In genomic region chr6:116278679-116279317, GRCm38 (mm10) we compare ENCODE assay signal across 20 mouse cellular contexts. TPM values are rescaled to one million over a fixed set of nuclear protein-coding genes. Genes with fewer than 3 reads are reported as not detected.
DNase-seq lines count a peak whose midpoint lies in the region; ATAC-seq and TF ChIP-seq lines count a peak whose summit lies in the region.
"Had no signal": no experiment of that assay in that cellular context is flagged by ENCODE, and none has a peak within 500 bp of the region (broad histone marks: within the 10 kb centered on the region; RNA-seq: fewer than 3 reads in every experiment).

No protein-coding gene starts in this region.

- TF ChIP-seq EP300 in stomach, postnatal 0 days (optimal IDR thresholded peaks at IDR 0.05) = no peak

- H3K9me3 ChIP-seq in megakaryocyte, embryonic 14.5 days = no peaks in the 10 kb centered on the region
- no peaks in the 10 kb centered on the region for H3K9me3 ChIP-seq in liver, embryonic 11.5 days (ENCODE audit: control insufficient read depth, low read length)
- no peaks in the 10 kb centered on the region for H3K9me3 ChIP-seq in liver, embryonic 15.5 days (replicated peaks)
- H3K9me3 ChIP-seq in stomach, postnatal 0 days (ENCODE audit: control insufficient read depth, low read length) = no peaks in the 10 kb centered on the region
- no peaks in the 10 kb centered on the region for H3K9me3 ChIP-seq in hindbrain, postnatal 0 days (ENCODE audit: low read length)
- H3K9me3 ChIP-seq: embryonic facial prominence, embryonic 15.5 days; forebrain, embryonic 15.5 days; heart, embryonic 10.5 days; hindbrain, embryonic 13.5 days had no signal

- H3K4me3 ChIP-seq in megakaryocyte, embryonic 14.5 days (replicated peaks) = peak overlapping the region; percentile 86
- H3K4me3 ChIP-seq in liver, embryonic 11.5 days (ENCODE audit: low read depth, low read length) = no peak overlapping the region
- H3K4me3 ChIP-seq in liver, embryonic 15.5 days (replicated peaks) = no peak overlapping the region
- H3K4me3 ChIP-seq in stomach, postnatal 0 days (ENCODE audit: low read depth, low read length) = no peak overlapping the region
- H3K4me3 ChIP-seq in hindbrain, postnatal 0 days (ENCODE audit: low read length) = no peak overlapping the region
- H3K4me3 ChIP-seq: embryonic facial prominence, embryonic 15.5 days; forebrain, embryonic 15.5 days; heart, embryonic 10.5 days; hindbrain, embryonic 13.5 days had no signal

- no peak overlapping the region for H3K27ac ChIP-seq in liver, embryonic 11.5 days (ENCODE audit: low read depth, low read length)
- peak overlapping the region; percentile 38; the same call in 1 of the 2 replicates for H3K27ac ChIP-seq in liver, embryonic 15.5 days (replicated peaks)
- no peak overlapping the region for H3K27ac ChIP-seq in stomach, postnatal 0 days (replicated peaks)
- no peak overlapping the region for H3K27ac ChIP-seq in hindbrain, postnatal 0 days
- H3K27ac ChIP-seq: embryonic facial prominence, embryonic 15.5 days; forebrain, embryonic 15.5 days; heart, embryonic 10.5 days; hindbrain, embryonic 13.5 days had no signal

- H3K4me1 ChIP-seq in megakaryocyte, embryonic 14.5 days = peaks cover 72% of the 10 kb centered on the region
- peaks cover 8% of the 10 kb centered on the region; the same call in 1 of the 2 replicates for H3K4me1 ChIP-seq in liver, embryonic 11.5 days (replicated peaks; ENCODE audit: control insufficient read depth, insufficient read depth, low read length)
- peaks cover 15% of the 10 kb centered on the region for H3K4me1 ChIP-seq in liver, embryonic 15.5 days (replicated peaks)
- H3K4me1 ChIP-seq in stomach, postnatal 0 days (replicated peaks; ENCODE audit: control insufficient read depth, insufficient read depth) = no peaks in the 10 kb centered on the region
- H3K4me1 ChIP-seq in hindbrain, postnatal 0 days (ENCODE audit: insufficient read depth, low read length) = no peaks in the 10 kb centered on the region
- H3K4me1 ChIP-seq: embryonic facial prominence, embryonic 15.5 days; forebrain, embryonic 15.5 days; heart, embryonic 10.5 days; hindbrain, embryonic 13.5 days had no signal

- no peak for DNase-seq in liver, embryonic 11.5 days (ENCODE audit: low spot score)
- no peak for DNase-seq in gastrocnemius, postnatal 14 days
- DNase-seq in stomach, postnatal 0 days (ENCODE audit: low spot score) = no peak
- DNase-seq in hindbrain, postnatal 0 days (ENCODE audit: low spot score) = no peak
- DNase-seq: adrenal gland, adult 8-10 months; adrenal gland, postnatal 36 days; cerebellum, adult 2 months; cerebellum, postnatal 10 days; embryo, embryonic 11 days; gastrocnemius, postnatal 25 days; heart, adult 18-20 months; heart, postnatal 10 days had no signal

- no peaks in the 10 kb centered on the region for H3K27me3 ChIP-seq in megakaryocyte, embryonic 14.5 days (replicated peaks)
- no peaks in the 10 kb centered on the region for H3K27me3 ChIP-seq in liver, embryonic 11.5 days (replicated peaks; ENCODE audit: control insufficient read depth, insufficient read depth, low read length)
- no peaks in the 10 kb centered on the region for H3K27me3 ChIP-seq in liver, embryonic 15.5 days
- no peaks in the 10 kb centered on the region for H3K27me3 ChIP-seq in stomach, postnatal 0 days (ENCODE audit: control insufficient read depth, insufficient read depth, low read length)
- H3K27me3 ChIP-seq in hindbrain, postnatal 0 days (ENCODE audit: insufficient read depth, low read length) = no peaks in the 10 kb centered on the region
- H3K27me3 ChIP-seq: CH12.LX; embryonic facial prominence, embryonic 15.5 days; forebrain, embryonic 15.5 days; hindbrain, embryonic 13.5 days had no signal

- WGBS in liver, embryonic 11.5 days = 62% methylated on average over 5 of the region's 5 CpGs
- WGBS in liver, embryonic 15.5 days (ENCODE audit: insufficient replicate concordance) = 54% methylated on average over 5 of the region's 5 CpGs
- 77% methylated on average over 5 of the region's 5 CpGs for WGBS in stomach, postnatal 0 days
- WGBS in hindbrain, postnatal 0 days = 77% methylated on average over 5 of the region's 5 CpGs

- ATAC-seq in megakaryocyte, adult 5-6 weeks (ENCODE audit: poor library complexity, severe bottlenecking) = no peak
- 0 out of 2 replicates have a peak, but pooled peaks have one; percentile 43 for ATAC-seq in liver, embryonic 11.5 days (replicated peaks; ENCODE audit: low FRiP score)
- ATAC-seq in liver, embryonic 15.5 days (ENCODE audit: insufficient read depth) = peak; percentile 65
- no peak for ATAC-seq in stomach, postnatal 0 days (ENCODE audit: low FRiP score, low TSS enrichment)
- ATAC-seq in hindbrain, postnatal 0 days = no peak
- ATAC-seq: forebrain, embryonic 15.5 days had no signal

- no peak overlapping the region for H3K9ac ChIP-seq in liver, embryonic 11.5 days (ENCODE audit: low read depth, low read length)
- no peak overlapping the region for H3K9ac ChIP-seq in liver, embryonic 15.5 days
- no peak overlapping the region for H3K9ac ChIP-seq in stomach, postnatal 0 days (ENCODE audit: low read length)
- H3K9ac ChIP-seq in hindbrain, postnatal 0 days (replicated peaks; ENCODE audit: low read length) = no peak overlapping the region
- H3K9ac ChIP-seq: embryonic facial prominence, embryonic 15.5 days; forebrain, embryonic 15.5 days; hindbrain, embryonic 13.5 days had no signal

- no peak overlapping the region for H3K4me2 ChIP-seq in liver, embryonic 11.5 days
- H3K4me2 ChIP-seq in liver, embryonic 15.5 days = no peak overlapping the region
- H3K4me2 ChIP-seq in stomach, postnatal 0 days (replicated peaks; ENCODE audit: low read depth) = no peak overlapping the region
- no peak overlapping the region for H3K4me2 ChIP-seq in hindbrain, postnatal 0 days (ENCODE audit: low read depth, low read length)
- H3K4me2 ChIP-seq: embryonic facial prominence, embryonic 15.5 days; forebrain, embryonic 15.5 days; hindbrain, embryonic 13.5 days had no signal

- intact Hi-C loops in gastrocnemius, postnatal 14 days (cut with DNase I; ENCODE audit: low total_unique reads) = no loop called here

- H3K36me3 ChIP-seq in megakaryocyte, embryonic 14.5 days (replicated peaks; ENCODE audit: low read length) = peaks cover 84% of the 10 kb centered on the region
- peaks cover 2% of the 10 kb centered on the region; the same call in 1 of the 2 replicates for H3K36me3 ChIP-seq in liver, embryonic 11.5 days (ENCODE audit: control insufficient read depth, insufficient read depth, low read length)
- peaks cover 16% of the 10 kb centered on the region for H3K36me3 ChIP-seq in liver, embryonic 15.5 days (replicated peaks)
- H3K36me3 ChIP-seq in stomach, postnatal 0 days (ENCODE audit: control insufficient read depth, insufficient read depth, low read length) = no peaks in the 10 kb centered on the region
- H3K36me3 ChIP-seq in hindbrain, postnatal 0 days (ENCODE audit: insufficient read depth, low read length) = no peaks in the 10 kb centered on the region
- H3K36me3 ChIP-seq: embryonic facial prominence, embryonic 15.5 days had no signal

- no peak for TF ChIP-seq CTCF in stomach, postnatal 0 days (IDR thresholded peaks at IDR 0.05; ENCODE audit: low read depth)
- TF ChIP-seq CTCF in hindbrain, postnatal 0 days (IDR thresholded peaks at IDR 0.05; ENCODE audit: low read depth) = no peak

RNA-seq across cellular contexts. Expression of gene Zfand4, which starts 14.8 kb away (rescaled TPM):
- polyA plus RNA-seq in megakaryocyte, embryonic 14.5 days (2012; ENCODE audit: insufficient read depth, low replicate concordance) = 1.3 TPM in 1 of 2 replicates, not detected in the other
- 23.6 and 25.9 TPM in 2 replicates for total RNA-seq in megakaryocyte, adult 5-6 weeks (2015)
- total RNA-seq in megakaryocyte, adult 5-6 weeks (2017) = 12.0 and 23.0 TPM in 2 replicates
- polyA plus RNA-seq in liver, embryonic 11.5 days (2014; fragmentation: Nextera tagmentation; extraction: Ambion mirVana) = 7.3 and 7.9 TPM in 2 replicates
- 4.6 and 4.8 TPM in 2 replicates for polyA plus RNA-seq in liver, embryonic 15.5 days (2015; fragmentation: Nextera tagmentation; extraction: Ambion mirVana)
- 1 to 10 TPM in 1 of 2 experiments, under 1 TPM in 1; 0.97 to 1.3 TPM for total RNA-seq in gastrocnemius, postnatal 14 days (2021)
- 2.1 and 2.8 TPM in 2 replicates for polyA plus RNA-seq in stomach, postnatal 0 days (2015; fragmentation: Nextera tagmentation; extraction: Ambion mirVana)
- total RNA-seq in hindbrain, postnatal 0 days (2014; rRNA removed) = 2.5 and 3.9 TPM in 2 replicates
- polyA plus RNA-seq in hindbrain, postnatal 0 days (2015; fragmentation: Nextera tagmentation; extraction: Ambion mirVana) = 6.3 and 7.0 TPM in 2 replicates

RNA-seq across cellular contexts. Expression of gene March8, which starts 59.0 kb away (rescaled TPM):
- 3.4 and 8.1 TPM in 2 replicates for polyA plus RNA-seq in megakaryocyte, embryonic 14.5 days (2012; ENCODE audit: insufficient read depth, low replicate concordance)
- 4.7 and 8.4 TPM in 2 replicates for total RNA-seq in megakaryocyte, adult 5-6 weeks (2015)
- total RNA-seq in megakaryocyte, adult 5-6 weeks (2017) = 15.1 and 15.2 TPM in 2 replicates
- 41.3 and 43.4 TPM in 2 replicates for polyA plus RNA-seq in liver, embryonic 11.5 days (2014; fragmentation: Nextera tagmentation; extraction: Ambion mirVana)
- 95.4 and 97.7 TPM in 2 replicates for polyA plus RNA-seq in liver, embryonic 15.5 days (2015; fragmentation: Nextera tagmentation; extraction: Ambion mirVana)
- 10 to 100 TPM; 20.8 to 28.3 TPM for total RNA-seq in gastrocnemius, postnatal 14 days (2021)
- polyA plus RNA-seq in stomach, postnatal 0 days (2015; fragmentation: Nextera tagmentation; extraction: Ambion mirVana) = 24.0 and 26.4 TPM in 2 replicates
- total RNA-seq in hindbrain, postnatal 0 days (2014; rRNA removed) = 116 and 118 TPM in 2 replicates
- 38.8 and 40.0 TPM in 2 replicates for polyA plus RNA-seq in hindbrain, postnatal 0 days (2015; fragmentation: Nextera tagmentation; extraction: Ambion mirVana)

Comparison
In these comparisons a context has a peak if more than half of its experiments do, and no peak if none do; other contexts are left out.
1. ATAC-seq: peak in liver, embryonic 11.5 days (single experiment) and liver, embryonic 15.5 days (single experiment); none in megakaryocyte, adult 5-6 weeks (single experiment), stomach, postnatal 0 days (single experiment) and hindbrain, postnatal 0 days (single experiment).